Mouse (Mus musculus) A20 (cell line): ENCODE data around the gene Ppp1r13b.

Experiments used
- DNase-seq: peaks from one replicate; pipeline ENCODE4 v3.0.0-alpha.2; 2011; ENCODE audit warnings: low read depth, low spot score

The Ppp1r13b gene

DNA sequence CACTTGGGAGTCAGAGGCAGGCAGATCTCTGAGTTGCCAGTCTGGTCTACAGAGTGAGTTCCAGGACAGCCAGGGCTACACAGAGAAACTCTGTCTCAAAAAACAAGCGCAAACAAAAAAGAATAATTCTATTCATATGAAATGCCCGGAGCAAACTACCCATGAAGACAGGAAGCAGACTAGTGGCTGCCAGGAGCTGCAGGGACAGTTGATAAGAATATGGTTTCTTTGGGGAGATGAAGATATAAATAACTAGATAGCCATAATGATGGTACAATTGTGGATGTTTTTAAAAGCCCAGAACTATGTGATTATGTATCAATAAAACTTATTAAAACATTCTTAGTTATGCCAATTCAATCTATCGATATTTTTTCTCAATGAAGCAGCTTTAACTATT is 25.9 kb downstream of the Ppp1r13b start:
- DNase-seq: no peak

DNA sequence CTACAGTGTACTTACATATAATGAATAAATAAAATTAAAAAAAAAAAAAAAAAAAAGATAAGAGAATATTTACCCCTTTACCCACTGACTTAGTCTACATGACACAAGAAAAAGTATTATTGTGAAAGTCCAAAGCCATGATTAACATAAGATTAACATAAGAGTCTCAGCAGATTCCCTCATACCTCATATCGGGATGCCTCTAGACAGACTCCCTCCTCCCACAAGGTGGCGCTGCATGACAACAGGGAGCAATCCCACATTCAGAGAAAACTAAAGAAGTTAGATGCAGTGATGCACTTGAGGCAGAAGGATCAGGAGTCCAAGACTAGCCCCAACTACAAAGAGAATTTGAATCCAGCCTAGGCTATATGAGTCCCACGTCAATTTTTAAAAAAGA is 29.7 kb downstream of the Ppp1r13b start:
- peak; percentile 83 for DNase-seq

DNA sequence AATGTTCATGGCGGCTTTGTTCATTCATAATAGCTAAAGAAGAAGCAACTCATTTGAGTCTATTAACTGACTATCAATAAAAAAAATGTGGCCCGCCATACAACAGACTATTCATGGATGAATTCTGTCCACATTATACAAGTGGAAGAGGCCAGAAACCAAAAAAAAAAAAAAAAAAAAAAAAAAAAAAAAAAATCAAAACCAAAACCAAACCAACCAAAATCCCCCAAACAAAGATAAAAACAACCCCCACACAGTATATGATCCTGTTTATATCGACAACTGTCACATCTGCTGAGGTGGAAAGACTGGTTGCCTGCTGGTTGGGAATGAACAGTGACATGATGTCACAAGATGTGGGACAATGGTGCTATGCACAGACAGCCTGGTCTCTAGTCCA is 32.4 kb downstream of the Ppp1r13b start:
- DNase-seq: no peak

DNA sequence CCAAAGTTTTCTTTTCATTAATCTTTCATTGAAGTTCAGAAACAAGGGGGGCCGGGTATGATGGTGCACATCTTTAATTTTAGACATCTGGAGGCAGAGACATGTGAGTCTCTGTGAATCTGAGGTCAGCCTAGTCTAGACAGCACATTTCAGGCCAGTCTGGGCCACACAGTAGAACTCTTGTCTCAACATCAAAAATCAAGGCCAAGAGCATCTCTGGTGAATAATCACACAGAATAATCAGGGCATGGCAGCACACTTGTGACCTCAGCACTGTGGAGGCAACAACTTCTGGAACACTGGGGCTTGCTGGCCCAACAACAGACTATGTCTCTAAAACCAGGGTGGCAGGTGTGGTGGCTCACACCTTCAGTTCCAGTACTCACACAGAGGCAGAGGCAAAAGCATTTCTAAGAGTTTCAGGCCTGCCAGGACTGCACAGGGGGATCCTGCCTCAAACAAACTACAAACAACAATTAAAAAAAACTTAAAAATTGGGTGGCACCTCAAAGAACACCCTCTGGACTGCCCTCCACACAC is 33.2 kb downstream of the Ppp1r13b start:
- no peak for DNase-seq

DNA sequence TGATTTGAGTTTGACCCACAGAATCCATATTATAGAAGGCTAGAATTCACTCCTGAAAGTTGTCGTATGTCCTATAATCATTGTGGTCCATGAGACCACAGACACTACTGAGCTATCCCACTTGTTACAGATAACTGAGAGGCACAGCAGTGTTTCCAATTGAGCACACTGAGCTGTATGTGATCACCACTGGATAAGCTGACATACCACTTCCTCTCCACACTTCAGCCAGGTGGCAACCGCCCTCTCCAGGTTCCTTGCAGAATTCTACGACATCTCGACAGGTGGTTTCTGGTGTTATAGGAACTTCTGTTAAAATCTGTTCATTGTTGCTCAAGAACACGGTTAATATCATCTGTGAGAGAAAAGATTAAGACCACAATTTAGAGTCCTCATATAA is 35.8 kb downstream of the Ppp1r13b start:
- DNase-seq: no peak

DNA sequence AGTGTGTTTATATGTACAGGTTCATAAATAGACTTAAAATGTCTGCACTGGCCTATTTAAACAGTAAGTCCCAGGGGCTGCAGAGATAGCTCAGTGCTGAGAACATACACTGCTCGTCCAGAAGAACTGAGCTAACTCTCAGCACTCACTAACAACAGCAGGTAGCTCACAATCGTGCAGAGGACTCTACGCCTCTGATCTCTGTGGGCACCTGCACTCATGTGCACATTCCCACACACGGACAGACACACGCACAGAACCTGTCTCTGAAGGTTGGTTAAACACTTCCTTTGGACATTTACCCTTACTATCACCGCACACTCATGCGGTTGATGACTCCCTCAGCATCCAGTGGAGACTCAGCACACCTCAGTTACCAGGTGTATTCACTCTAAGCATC is 37.1 kb downstream of the Ppp1r13b start:
- no peak for DNase-seq

DNA sequence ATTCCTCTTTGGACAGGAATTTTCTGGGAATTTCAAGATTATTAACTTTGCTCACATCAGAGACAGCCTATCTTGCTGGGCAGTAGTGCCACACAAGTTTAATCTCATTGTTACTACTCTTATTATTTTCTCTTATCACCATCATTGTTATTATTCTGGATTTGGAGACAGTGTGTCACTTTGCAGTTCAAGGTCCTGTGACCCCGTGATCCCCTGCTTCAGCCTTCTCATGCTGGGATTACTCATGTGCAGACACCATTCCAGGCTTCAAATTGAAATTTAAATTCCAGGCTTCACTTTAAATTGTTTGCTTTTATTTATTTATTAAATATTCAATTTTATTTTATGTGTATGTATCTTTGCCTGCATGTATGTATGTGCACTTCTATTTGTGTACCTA is 38.1 kb downstream of the Ppp1r13b start:
- no peak for DNase-seq

DNA sequence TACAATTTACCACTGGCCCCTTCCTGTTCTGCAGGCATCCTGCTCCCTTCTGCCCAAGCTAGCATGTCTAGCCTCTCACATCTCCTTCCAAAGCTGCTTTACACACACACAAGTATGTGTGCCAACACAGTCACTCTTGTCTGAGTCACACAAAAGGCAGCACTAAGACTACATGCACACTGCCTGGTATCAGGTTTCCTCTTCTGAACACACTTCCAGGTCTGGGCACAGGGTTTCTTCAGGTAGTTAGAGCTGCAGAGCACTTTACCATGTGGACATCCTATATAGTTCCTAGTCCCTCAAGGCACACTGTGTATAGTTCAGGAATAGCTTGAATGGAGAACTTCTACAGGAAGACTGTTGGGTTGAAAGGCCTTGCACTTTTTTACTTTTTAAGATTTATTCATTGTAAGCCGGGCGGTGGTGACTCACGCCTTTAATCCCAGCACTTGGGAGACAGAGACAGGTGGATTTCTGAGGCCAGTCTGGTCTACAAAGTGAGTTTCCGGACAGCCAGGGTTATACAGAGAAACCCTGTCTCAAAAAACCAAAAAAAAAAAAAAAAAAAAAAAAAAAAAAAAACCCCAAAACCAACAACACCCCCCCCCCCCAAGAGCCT is 43.6 kb downstream of the Ppp1r13b start:
- no peak for DNase-seq

DNA sequence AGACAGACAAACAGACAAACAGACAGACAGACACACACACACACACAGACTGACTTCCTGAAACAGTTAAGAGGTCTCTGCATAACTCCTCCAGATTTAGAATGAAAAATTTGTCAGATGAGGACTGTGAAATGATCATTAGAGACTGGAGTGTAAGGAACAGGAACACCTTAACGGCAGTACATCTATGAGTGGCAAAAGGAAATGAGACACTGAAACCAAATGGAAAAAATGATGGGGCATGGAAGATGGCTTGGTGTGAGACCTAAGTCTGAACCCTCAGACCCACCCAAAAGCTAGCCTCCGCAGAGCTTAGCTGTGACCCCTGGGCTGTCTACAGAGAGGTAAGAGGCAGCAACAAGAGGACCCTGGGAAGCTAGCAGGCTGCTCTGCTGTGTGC is 52.5 kb downstream of the Ppp1r13b start:
- DNase-seq: no peak

DNA sequence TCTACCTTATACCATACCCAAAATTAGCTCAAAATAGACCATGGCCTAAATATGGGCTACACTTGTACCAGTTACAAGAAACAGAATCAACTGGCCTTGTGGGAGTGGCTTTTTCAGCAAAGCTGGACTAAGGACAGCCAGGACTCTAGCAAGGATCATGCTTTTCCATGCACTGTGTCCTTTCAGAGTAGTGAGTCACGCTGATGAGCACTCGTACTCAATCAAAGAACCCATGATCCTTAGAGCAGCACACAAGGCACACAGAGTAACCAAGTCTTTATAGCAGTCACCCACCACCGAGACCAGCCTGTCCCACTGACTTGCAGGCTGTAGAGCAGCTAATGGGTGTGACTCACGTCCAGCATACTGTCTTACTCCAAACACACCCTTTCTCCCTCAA is 54.4 kb downstream of the Ppp1r13b start:
- DNase-seq: no peak

DNA sequence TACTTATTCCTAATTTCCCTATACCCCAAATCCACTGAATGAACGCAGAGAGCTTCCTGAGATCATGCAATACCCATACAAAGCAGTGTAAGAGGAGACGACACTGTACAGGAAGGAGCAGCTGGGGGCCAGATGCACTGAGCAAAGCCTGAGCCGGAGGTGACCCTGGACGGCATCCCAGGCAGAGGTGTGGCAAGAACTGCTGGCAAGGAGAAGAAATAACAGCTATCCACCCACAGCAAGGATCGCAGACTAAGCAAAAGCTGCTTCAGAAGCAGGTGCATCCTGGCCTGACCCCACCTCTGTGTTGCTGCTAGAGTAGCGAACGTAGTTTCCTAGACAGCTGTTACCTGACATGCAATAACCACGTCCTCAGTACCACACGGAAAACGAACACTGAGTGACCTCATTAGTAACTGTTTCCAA is 54.9 kb downstream of the Ppp1r13b start:
- no peak for DNase-seq

DNA sequence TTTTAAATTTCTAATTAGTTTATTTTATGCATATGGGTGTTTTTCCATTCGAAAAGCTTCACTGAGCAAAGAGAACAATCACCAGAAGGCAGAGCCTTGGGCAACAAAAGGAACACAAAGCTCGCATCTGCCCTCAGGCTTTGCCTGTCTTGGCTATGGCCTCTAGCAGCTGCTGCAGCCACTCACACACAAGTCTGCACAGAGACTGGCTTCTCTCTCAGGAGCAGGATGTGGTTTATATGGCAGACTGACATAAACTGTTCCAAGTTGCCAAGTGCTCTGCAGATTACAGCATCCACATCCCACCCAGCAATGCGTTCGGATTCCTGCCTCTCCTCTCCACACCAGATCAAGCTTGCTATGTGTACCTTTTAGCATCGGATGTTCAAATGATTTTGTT is 56.2 kb downstream of the Ppp1r13b start:
- no peak for DNase-seq

DNA sequence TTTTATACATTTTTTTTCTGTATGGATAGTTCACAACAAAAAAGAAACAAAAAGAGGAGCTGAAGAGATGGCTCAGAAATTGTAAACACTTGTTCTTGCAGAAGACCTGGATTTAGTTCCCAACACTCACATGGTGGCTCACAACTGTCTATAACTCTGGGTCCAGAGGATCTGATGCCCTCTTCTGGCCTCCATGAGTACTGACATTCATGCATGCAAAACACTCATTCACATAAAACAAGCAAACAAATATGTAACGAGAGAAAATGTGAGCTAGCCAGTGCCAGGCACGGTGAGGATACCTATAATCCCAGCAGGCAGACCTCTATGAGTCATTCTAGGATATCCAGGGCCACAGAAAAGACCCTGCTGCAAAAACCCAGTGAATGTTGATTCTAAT is 56.7 kb downstream of the Ppp1r13b start:
- peak; percentile 43 for DNase-seq

DNA sequence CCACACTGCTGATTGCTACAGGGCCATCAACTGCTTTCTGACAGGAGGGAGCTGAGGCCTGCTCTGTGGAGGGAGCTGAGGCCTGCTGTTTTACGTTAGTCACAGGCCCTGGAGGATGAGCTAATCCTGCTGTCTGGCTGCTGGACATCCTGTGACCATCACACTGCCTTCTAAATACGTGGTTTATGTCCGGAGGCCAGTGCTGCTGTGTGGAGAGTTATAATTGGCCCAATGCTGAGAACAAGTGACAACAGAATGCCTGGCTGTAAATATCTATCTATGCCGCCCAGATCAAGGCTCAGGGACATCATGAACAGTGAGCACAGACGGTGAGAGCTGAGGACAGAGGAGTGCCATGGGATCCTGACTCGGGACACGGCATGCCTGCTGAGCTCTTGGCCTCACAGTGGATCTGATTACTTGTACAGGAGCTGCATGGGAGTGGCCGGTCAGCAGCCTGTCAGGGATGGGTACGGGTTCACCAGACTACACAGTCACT is 59.6 kb downstream of the Ppp1r13b start:
- DNase-seq: no peak

DNA sequence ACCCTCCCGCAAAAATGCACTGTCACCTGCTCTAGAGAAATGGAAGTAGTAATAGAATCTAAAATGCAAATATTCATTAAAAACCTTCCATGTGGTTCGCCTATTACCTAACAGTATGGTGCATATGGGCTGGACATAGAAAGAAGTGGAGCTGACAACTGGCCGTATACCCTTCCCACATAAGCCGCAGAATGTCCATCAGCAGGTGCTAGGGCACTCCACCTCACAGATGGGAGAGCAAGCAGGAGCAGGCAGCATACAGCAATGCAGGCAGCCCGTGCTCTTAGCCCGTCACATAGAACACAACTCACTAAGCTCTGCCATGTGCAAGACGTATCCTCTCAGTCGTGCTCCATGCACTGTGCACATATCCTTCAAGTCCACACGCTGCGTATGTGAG is 61.1 kb downstream of the Ppp1r13b start:
- DNase-seq: no peak

DNA sequence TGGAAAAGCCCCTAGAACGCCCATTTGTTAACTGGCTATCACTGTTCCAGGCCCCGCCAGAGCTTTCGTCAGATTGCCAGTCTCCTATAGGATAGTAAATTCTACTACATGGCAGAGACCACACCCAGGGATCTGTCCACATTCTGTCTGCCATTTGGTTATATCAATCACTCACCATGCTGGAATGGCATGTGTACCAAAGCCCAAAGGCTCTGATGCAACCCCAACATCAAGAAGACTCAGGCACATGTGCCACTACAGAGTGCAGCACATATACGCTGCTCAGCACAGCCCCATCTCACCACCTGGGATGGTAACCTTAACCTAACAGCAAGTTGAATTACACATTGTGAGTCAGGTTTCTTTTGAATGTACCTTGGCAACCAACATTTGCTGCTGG is 62.0 kb downstream of the Ppp1r13b start:
- no peak for DNase-seq

DNA sequence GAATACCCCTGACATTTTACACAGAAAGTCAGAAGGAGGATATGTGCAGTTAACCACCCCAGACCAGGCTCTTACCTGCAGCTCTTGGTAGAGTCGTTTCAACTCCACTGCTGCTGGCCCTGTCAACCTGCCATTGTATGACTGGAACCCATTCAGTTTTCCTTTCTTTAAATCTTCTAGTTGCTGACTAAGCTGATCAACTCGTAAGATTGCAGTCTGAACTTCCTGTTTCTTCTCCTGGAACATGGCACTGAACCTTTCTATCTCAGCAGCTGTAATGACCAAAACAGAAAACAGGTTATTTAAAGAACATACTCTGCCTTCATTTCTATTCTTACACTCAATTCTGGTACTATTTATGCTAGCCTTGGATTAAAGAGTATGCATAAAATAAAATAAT is 64.4 kb downstream of the Ppp1r13b start:
- no peak for DNase-seq

DNA sequence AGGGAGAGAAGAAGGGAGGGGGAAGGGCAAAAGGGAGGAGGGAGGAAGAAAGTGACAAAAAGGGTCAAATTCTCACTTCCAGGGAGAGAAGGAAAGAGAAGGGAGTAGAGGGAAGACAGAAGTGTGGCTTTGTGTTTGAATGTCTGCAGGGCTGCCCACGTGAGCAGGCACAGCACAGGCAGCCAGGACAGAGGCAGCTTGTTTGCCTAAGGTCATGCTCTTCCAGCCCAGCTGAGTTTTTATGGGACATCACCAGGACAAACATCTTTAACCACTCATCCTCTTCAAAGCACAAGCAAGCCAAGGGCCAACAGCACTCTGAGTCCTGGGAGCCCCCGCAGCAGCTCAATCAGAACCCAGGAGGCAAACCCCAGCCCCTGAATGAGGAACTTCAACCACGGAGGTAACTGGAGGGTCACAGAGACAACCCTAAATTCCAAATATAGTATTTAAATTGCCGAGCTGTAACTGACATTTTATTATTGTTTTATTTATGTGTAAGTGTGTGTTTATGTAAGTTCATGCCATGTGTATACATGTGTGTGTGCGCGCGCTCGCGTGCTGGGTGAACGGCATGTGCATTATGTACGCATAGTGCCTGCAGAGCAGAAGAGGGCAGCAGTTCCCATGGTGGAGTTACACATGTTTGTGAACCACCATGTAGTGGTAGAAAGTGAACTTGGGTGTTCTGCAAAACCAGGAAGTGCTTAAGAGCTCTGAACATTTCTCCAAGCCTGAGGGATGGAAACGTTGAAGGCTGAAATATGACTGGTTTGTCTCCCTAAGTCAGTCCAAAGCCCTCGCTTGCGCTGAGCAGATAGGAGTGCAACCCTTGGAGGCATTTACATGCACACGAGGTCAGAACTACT is 65.1 kb downstream of the Ppp1r13b start:
- peak; percentile 83 for DNase-seq

DNA sequence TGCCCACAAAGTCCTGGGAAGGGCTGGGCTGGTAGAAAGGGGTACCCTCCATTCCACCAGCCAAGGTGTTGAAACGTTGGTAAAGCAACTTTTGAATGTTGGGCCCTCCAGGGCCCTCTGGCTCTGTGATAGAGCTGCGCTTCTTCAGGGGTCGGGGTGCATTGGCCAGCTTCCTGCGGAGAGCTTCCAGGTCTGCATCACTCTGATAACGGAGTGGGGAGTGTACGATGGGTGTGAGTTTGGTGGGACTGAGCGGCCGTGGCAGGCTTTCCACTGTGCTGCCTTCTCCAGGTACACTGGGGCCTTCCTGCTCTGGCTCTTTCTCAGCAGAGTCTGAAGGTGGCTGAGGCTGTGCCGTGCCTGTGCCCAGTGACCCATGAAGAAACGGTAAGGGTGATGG is 74.5 kb downstream of the Ppp1r13b start:
- no peak for DNase-seq

DNA sequence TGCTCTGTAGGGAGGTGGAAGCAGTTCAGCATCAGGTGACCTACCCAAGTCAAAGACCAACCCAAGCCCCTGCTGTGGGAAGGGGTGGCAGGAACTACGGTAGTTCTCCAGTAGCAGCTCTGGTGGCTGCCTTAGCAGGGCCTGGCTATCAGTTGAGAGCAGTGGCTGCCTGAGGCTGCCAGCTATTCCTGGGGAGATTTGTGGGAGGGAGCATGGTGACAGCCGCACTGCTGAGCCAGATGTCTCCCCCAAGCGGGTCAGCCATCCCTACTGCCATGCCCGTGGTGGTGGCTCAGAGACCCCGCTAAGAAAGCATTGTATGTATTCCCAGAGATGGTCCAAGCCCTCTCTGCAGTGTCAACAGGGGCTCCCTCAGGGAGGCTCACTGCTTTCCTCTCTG is 75.3 kb downstream of the Ppp1r13b start:
- DNase-seq: no peak

DNA sequence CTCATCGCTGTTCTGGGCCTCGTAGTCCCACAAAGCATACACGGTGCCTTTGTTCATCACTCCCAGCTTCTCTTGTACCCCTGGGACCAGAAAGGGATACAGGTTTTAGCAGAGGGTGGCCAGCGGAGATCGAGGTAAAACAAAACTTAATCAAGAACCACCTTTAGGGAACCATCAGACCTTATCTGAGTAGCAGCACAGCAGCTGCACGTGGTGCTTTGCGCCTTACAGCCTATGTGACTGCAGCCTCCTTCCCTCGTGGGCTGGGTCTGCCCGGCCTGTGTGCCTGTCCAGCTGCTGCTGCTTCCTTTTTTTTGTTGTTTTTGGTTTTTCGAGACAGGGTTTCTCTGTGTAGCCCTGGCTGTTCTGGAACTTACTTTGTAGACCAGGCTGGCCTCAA is 77.5 kb downstream of the Ppp1r13b start:
- DNase-seq: peak; percentile 86

DNA sequence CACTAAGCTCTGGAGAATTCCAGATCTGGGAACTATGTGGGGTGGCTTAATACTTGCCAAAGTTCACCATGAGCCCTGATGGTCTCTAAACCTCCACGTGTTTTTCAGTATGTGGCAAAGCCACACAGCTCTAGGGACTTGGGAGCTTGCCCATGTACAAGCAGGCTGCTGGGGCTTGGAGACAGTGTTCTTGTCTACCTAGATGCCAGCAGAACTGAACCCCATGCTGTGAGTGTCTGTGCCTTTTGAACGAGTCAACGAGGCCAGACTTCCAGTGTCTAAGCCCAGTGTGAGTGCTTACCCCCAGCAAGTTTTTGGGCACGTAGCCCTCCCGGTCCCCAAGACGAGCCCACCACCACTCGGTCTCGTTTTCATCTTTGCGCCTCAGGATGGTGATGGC is 78.0 kb downstream of the Ppp1r13b start:
- peak; percentile 67 for DNase-seq

DNA sequence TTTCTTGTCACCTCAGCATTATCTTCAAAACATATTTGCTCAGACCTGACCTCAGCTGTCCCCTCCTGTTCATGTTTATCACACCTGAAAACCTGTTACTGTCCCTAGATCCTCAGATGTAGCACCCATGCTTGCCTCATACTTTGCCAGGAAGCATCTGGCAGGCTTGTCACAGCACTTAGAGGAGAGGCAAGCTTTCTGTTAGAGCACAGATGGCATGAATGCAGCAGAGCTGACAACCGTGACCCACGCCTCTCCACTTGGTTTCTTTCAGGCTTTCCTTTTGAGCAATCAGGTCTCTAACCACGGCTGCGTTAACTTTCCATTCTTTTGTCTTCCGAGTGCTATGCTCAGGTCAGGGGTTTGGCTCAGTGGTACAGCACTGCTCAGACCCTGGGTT is 78.5 kb downstream of the Ppp1r13b start:
- DNase-seq: peak; percentile 86
